Mouse (Mus musculus) hindbrain, embryonic 10.5 days (tissue): Measurements from ENCODE around the gene Ccdc36. TPM values are rescaled to one million over a fixed set of nuclear protein-coding genes. Genes with fewer than 3 reads are reported as not detected.
A peak's percentile ranks its signal among the peaks of the same experiment; 100 is the strongest.

ENCODE experiments used
- DNase-seq: peaks from one replicate; pipeline ENCODE4 v3.0.0-alpha.2; 2017; ENCODE audit warnings: low spot score
- H3K27ac ChIP-seq: fragments of 300-500 bp; sonication (generic); 2 replicates; pipeline ENCODE4 v1.5.1; 2016; ENCODE audit warnings: mild to moderate bottlenecking, moderate library complexity
- H3K27me3 ChIP-seq: fragments of 300-500 bp; sonication (generic); 2 replicates; pipeline ENCODE4 v1.6.1; 2016; ENCODE audit warnings: mild to moderate bottlenecking; ENCODE audit not compliant: poor library complexity, insufficient read depth, severe bottlenecking
- H3K36me3 ChIP-seq: fragments of 300-500 bp; sonication (generic); 2 replicates; pipeline ENCODE4 v1.6.1; 2016; ENCODE audit warnings: mild to moderate bottlenecking, moderate library complexity
- H3K4me1 ChIP-seq: fragments of 300-500 bp; sonication (generic); replicated peaks from 2 replicates; pipeline ENCODE4 v1.6.1; 2016; ENCODE audit warnings: mild to moderate bottlenecking
- H3K4me3 ChIP-seq: fragments of 300-500 bp; sonication (generic); 2 replicates; pipeline ENCODE4 v1.5.1; 2016; ENCODE audit warnings: mild to moderate bottlenecking, moderate library complexity
- H3K9me3 ChIP-seq: fragments of 300-500 bp; sonication (generic); 2 replicates; pipeline ENCODE4 v1.6.1; 2016; ENCODE audit warnings: mild to moderate bottlenecking, moderate library complexity
- WGBS: fragments of 180-500 bp; shearing (Covaris S2); methylation state at CpG from one replicate; pipeline ENCODE4 v1.1.7; 2016; 5-methylcytosine and 5-hydroxymethylcytosine counted together
- polyA plus RNA-seq: library from polyadenylated mRNA; unstranded; fragments of >200 nt; fragmentation: Nextera tagmentation; extraction: Ambion mirVana; gene quantifications from 2 replicates; pipeline ENCODE4 v1.2.1, GENCODE M21; 2016

The Ccdc36 gene
- polyA plus RNA-seq, 1 experiment from 2014 or later: 1.2 TPM

DNA sequence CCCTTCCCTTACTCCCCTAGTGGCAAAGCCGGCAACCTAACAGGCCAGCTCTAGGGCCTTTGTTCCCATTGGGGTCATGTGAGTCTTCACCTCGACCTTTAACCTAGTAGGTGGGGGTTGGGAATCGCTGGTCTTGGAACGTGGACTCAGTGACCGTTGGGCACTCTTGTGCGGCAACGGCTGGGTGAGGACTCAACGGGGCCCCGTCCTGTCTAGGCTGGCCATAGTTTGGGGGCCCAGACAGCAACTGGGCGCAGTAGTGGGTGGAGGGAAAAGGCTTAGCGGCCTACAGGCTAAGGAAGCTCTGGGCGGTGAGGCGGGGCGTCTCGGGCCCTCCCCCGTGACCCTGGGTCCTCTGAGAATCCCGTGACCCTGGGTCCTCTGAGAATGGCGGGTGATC lies 35.6 kb downstream of the Ccdc36 start, which contains the start of gene 1700102P08Rik:
TSS of gene 1700102P08Rik (plus strand) at position 130 of the 400 bp plus-strand sequence.
- no peak within 1 kb of the TSS for H3K4me3 ChIP-seq
- peak within 1 kb of the TSS; percentile 75; the same call in 1 of the 2 replicates for H3K27ac ChIP-seq
- H3K9me3 ChIP-seq: no peaks in the 10 kb centered on the region
- peaks cover 7% of the 10 kb centered on the region; the same call in 1 of the 2 replicates for H3K4me1 ChIP-seq
- peaks cover 68% of the 10 kb centered on the region for H3K36me3 ChIP-seq
- DNase-seq: peak; percentile 47
- 50% methylated on average over 18 of the region's 18 CpGs for WGBS
- no peaks in the 10 kb centered on the region for H3K27me3 ChIP-seq

- no peaks in the 10 kb centered on the region for H3K9me3 ChIP-seq
- 88% methylated on average over 6 of the region's 6 CpGs for WGBS
- peaks cover 7% of the 10 kb centered on the region; the same call in 1 of the 2 replicates for H3K4me1 ChIP-seq
- H3K4me3 ChIP-seq: no peak overlapping the region
- DNase-seq: no peak
- no peak overlapping the region for H3K27ac ChIP-seq
- no peaks in the 10 kb centered on the region for H3K27me3 ChIP-seq
- peaks cover 97% of the 10 kb centered on the region for H3K36me3 ChIP-seq
These were observed 39.1 kb downstream of the Ccdc36 start for GRCm38 (mm10) chr9:108389220-108389619.

GRCm38 (mm10) chr9:108388601-108389000 lies 39.7 kb downstream of the Ccdc36 start:
- peaks cover 97% of the 10 kb centered on the region for H3K36me3 ChIP-seq
- peaks cover 7% of the 10 kb centered on the region; the same call in 1 of the 2 replicates for H3K4me1 ChIP-seq
- H3K27me3 ChIP-seq: no peaks in the 10 kb centered on the region
- WGBS: 87% methylated on average over 10 of the region's 10 CpGs
- H3K4me3 ChIP-seq: no peak overlapping the region
- no peaks in the 10 kb centered on the region for H3K9me3 ChIP-seq
- DNase-seq: no peak
- no peak overlapping the region for H3K27ac ChIP-seq

- no peaks in the 10 kb centered on the region for H3K4me1 ChIP-seq
- peaks cover 97% of the 10 kb centered on the region for H3K36me3 ChIP-seq
- H3K27ac ChIP-seq: no peak overlapping the region
- H3K9me3 ChIP-seq: no peaks in the 10 kb centered on the region
- 86% methylated on average over 4 of the region's 4 CpGs for WGBS
- H3K27me3 ChIP-seq: no peaks in the 10 kb centered on the region
- no peak for DNase-seq
- no peak overlapping the region for H3K4me3 ChIP-seq
These were observed 41.5 kb downstream of the Ccdc36 start for GRCm38 (mm10) chr9:108386816-108387215.

- Histone ChIP-seq H3K4me1 (no peaks in the 10 kb centered on the region), H3K9me3 (no peaks in the 10 kb centered on the region), H3K27me3 (no peaks in the 10 kb centered on the region), H3K36me3 (peaks cover 96% of the 10 kb centered on the region), H3K27ac (no peak overlapping the region), H3K4me3 (no peak overlapping the region)
- 79% methylated on average over 7 of the region's 7 CpGs for WGBS
- no peak for DNase-seq
These were observed 43.3 kb downstream of the Ccdc36 start for GRCm38 (mm10) chr9:108385006-108385405.

- Histone ChIP-seq H3K27ac (no peak overlapping the region), H3K9me3 (no peaks in the 10 kb centered on the region), H3K4me3 (no peak overlapping the region), H3K36me3 (peaks cover 97% of the 10 kb centered on the region), H3K27me3 (no peaks in the 10 kb centered on the region), H3K4me1 (no peaks in the 10 kb centered on the region)
- 97% methylated on average over 9 of the region's 9 CpGs for WGBS
- DNase-seq: no peak
These were observed 46.9 kb downstream of the Ccdc36 start for GRCm38 (mm10) chr9:108381382-108381781.

DNA sequence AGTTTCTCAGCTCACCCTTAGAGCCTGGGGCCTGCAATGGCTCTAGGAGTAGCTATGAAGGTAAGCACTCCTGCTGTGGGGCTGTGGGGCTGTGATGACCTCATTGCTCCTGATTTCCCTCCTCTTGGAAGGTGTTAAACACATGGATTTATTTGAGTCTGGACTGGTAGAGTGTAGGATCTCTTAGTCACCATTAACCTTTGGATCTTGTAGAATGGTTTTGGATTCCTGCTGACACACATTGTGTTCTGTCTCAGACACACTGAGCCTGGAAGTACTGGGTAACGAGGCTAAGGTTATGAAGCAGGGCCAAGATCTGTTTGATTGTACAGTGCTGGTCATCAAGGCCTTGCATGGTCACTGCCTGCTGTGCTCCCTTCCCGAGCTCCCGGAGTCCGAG lies 49.0 kb downstream of the Ccdc36 start:
- DNase-seq: no peak
- H3K27ac ChIP-seq: no peak overlapping the region
- no peak overlapping the region for H3K4me3 ChIP-seq
- 89% methylated on average over 4 of the region's 4 CpGs for WGBS
- H3K4me1 ChIP-seq: no peaks in the 10 kb centered on the region
- no peaks in the 10 kb centered on the region for H3K9me3 ChIP-seq
- H3K36me3 ChIP-seq: peaks cover 97% of the 10 kb centered on the region
- no peaks in the 10 kb centered on the region for H3K27me3 ChIP-seq

GRCm38 (mm10) chr9:108378736-108379135 lies 49.5 kb downstream of the Ccdc36 start:
- WGBS: 95% methylated on average over 5 of the region's 5 CpGs
- Histone ChIP-seq H3K4me1 (no peaks in the 10 kb centered on the region), H3K27me3 (no peaks in the 10 kb centered on the region), H3K9me3 (no peaks in the 10 kb centered on the region), H3K36me3 (peaks cover 97% of the 10 kb centered on the region), H3K4me3 (no peak overlapping the region), H3K27ac (no peak overlapping the region)
- no peak for DNase-seq

DNA sequence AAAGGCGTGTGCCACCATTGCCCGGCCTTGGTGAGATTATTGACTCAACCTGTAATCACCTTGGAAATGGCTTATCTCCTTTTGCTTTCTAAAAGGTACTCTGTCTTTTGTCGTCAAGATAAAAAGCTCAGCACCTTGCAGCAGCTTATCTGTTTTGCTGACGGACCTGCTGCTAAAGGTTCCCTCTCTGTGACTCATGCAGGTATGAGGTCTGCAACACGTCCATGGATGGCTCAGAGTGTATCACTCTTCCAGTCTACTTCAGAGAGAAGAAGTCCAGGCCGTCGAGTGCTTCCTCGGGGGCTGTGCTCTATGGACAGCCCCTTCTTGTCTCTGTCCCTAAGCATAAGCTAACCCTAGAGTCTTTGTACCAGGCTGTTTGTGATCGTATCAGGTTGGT lies 50.0 kb downstream of the Ccdc36 start:
- no peaks in the 10 kb centered on the region for H3K4me1 ChIP-seq
- WGBS: 93% methylated on average over 9 of the region's 9 CpGs
- no peaks in the 10 kb centered on the region for H3K27me3 ChIP-seq
- no peaks in the 10 kb centered on the region for H3K9me3 ChIP-seq
- H3K27ac ChIP-seq: no peak overlapping the region
- H3K4me3 ChIP-seq: no peak overlapping the region
- H3K36me3 ChIP-seq: peaks cover 97% of the 10 kb centered on the region
- no peak for DNase-seq

Other genes with a start within 250 kb of the Ccdc36 start
- gene Bsn, start 238.1 kb downstream of the Ccdc36 start, polyA plus RNA-seq: 1.4 and 2.4 TPM in 2 replicates
- gene Dag1, start 164.5 kb downstream of the Ccdc36 start, polyA plus RNA-seq: 81.2 and 81.6 TPM in 2 replicates
- gene Nicn1, start 138.1 kb downstream of the Ccdc36 start, polyA plus RNA-seq: 39.5 and 54.3 TPM in 2 replicates
- 31.4 and 34.7 TPM in 2 replicates for gene Amt, start 131.6 kb downstream of the Ccdc36 start, polyA plus RNA-seq
- gene Rhoa, start 122.4 kb downstream of the Ccdc36 start, polyA plus RNA-seq: 271 and 385 TPM in 2 replicates
- gene Tcta, start 122.3 kb downstream of the Ccdc36 start, polyA plus RNA-seq: 20.7 and 32.7 TPM in 2 replicates
- 816 and 892 TPM in 2 replicates for gene Gpx1, start 89.6 kb downstream of the Ccdc36 start, polyA plus RNA-seq
- 124 and 128 TPM in 2 replicates for gene Usp4, start 80.6 kb downstream of the Ccdc36 start, polyA plus RNA-seq
- gene 1700102P08Rik, start 35.7 kb downstream of the Ccdc36 start, polyA plus RNA-seq: 0.58 and 0.69 TPM in 2 replicates
- not detected in 2 replicates for gene BC048562, start 8.0 kb upstream of the Ccdc36 start, polyA plus RNA-seq
- 56.1 and 56.9 TPM in 2 replicates for gene Ccdc71, start 32.0 kb upstream of the Ccdc36 start, polyA plus RNA-seq
- 29.5 and 41.3 TPM in 2 replicates for gene Klhdc8b, start 33.1 kb upstream of the Ccdc36 start, polyA plus RNA-seq
- 40.8 and 41.0 TPM in 2 replicates for gene Lamb2, start 51.3 kb upstream of the Ccdc36 start, polyA plus RNA-seq
- gene Usp19, start 62.1 kb upstream of the Ccdc36 start, polyA plus RNA-seq: 86.5 and 87.8 TPM in 2 replicates
- gene Qars, start 79.2 kb upstream of the Ccdc36 start, polyA plus RNA-seq: 103 and 112 TPM in 2 replicates
- 153 and 168 TPM in 2 replicates for gene Qrich1, start 88.3 kb upstream of the Ccdc36 start, polyA plus RNA-seq
- 185 and 214 TPM in 2 replicates for gene Impdh2, start 131.8 kb upstream of the Ccdc36 start, polyA plus RNA-seq
- 57.0 and 69.3 TPM in 2 replicates for gene Ndufaf3, start 138.9 kb upstream of the Ccdc36 start, polyA plus RNA-seq
- 169 and 222 TPM in 2 replicates for gene Dalrd3, start 141.4 kb upstream of the Ccdc36 start, polyA plus RNA-seq
- gene Wdr6, start 150.3 kb upstream of the Ccdc36 start, polyA plus RNA-seq: 166 and 233 TPM in 2 replicates
- 7.3 and 12.2 TPM in 2 replicates for gene P4htm, start 169.2 kb upstream of the Ccdc36 start, polyA plus RNA-seq
- gene Arih2, start 220.9 kb upstream of the Ccdc36 start, polyA plus RNA-seq: 56.4 and 58.8 TPM in 2 replicates
- 30.0 and 33.8 TPM in 2 replicates for gene Slc25a20, start 233.6 kb upstream of the Ccdc36 start, polyA plus RNA-seq